15 mouse cellular contexts compared by ENCODE assay signal in the genomic region with DNA sequence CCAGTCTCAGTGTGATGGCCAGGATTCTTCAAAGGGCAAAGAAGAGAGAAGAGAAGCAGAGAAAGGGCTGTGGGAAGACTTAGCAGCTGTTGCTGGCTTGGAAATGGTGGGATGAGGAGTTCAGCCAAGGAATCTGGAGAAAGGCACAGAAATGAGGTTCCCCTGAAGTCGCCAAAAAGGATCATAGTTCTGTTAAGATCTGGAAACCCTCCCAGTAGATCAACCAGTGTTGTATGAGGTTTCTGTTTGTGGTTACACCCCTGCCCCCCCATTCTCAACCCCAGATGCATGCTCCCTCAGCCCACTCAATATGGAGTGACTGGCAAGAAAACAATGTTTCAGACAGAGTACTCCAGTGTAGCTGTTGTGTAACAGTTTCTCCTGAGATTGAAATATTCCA. TPM values are rescaled to one million over a fixed set of nuclear protein-coding genes. Genes with fewer than 3 reads are reported as not detected.
DNase-seq lines count a peak whose midpoint lies in the region; ATAC-seq lines count a peak whose summit lies in the region.
"Had no signal": no experiment of that assay in that cellular context is flagged by ENCODE, and none has a peak within 500 bp of the region (broad histone marks: within the 10 kb centered on the region; RNA-seq: fewer than 3 reads in every experiment).

No protein-coding gene starts in this region.

- H3K4me3 ChIP-seq in limb, embryonic 10.5 days: no peak overlapping the region
- H3K4me3 ChIP-seq: forebrain, embryonic 10.5 days; kidney, embryonic 15.5 days; layer of hippocampus, adult 2 months had no signal

- ATAC-seq in frontal cortex, adult (ENCODE audit: low TSS enrichment): peak; percentile 74

- no peaks in the 10 kb centered on the region for H3K9me3 ChIP-seq in limb, embryonic 10.5 days (replicated peaks)
- H3K9me3 ChIP-seq: forebrain, embryonic 10.5 days; kidney, embryonic 15.5 days had no signal

- no peak for DNase-seq in frontal cortex, postnatal 14 days (ENCODE audit: low spot score in 2 of 2)
- peak; percentile 10 for DNase-seq in thymus, postnatal 0 days (ENCODE audit: low spot score)
- no peak for DNase-seq in thymus, adult 18-20 months
- peak; percentile 2 for DNase-seq in lung, postnatal 14 days
- DNase-seq in left cerebral cortex, adult 9 months (ENCODE audit: low spot score in 2 of 2): no peak
- no peak for DNase-seq in limb, embryonic 10.5 days (ENCODE audit: low spot score)
- DNase-seq in cerebellum, adult 9-11 months: no peak
- DNase-seq: adrenal gland, adult 8-10 months; cerebellum, adult 8-10 months; embryo, embryonic 11 days; gastrocnemius, postnatal 10 days had no signal

- 83% methylated on average over 1 of the region's 1 CpGs for WGBS in limb, embryonic 10.5 days

- no peaks in the 10 kb centered on the region for H3K36me3 ChIP-seq in limb, embryonic 10.5 days
- H3K36me3 ChIP-seq: forebrain, embryonic 10.5 days; kidney, embryonic 15.5 days had no signal

- no peaks in the 10 kb centered on the region for H3K27me3 ChIP-seq in limb, embryonic 10.5 days (ENCODE audit: low read depth, poor library complexity, severe bottlenecking)
- H3K27me3 ChIP-seq: kidney, embryonic 15.5 days had no signal

- H3K4me1 ChIP-seq in limb, embryonic 10.5 days: 0 out of 2 replicates have a peak, but pooled peaks cover 5% of the 10 kb centered on the region
- H3K4me1 ChIP-seq: forebrain, embryonic 10.5 days; kidney, embryonic 15.5 days had no signal

- H3K27ac ChIP-seq in limb, embryonic 10.5 days: no peak overlapping the region
- H3K27ac ChIP-seq: forebrain, embryonic 10.5 days; kidney, embryonic 15.5 days; layer of hippocampus, adult 2 months had no signal

RNA-seq across cellular contexts. Expression of gene Fyn, which starts 25.1 kb away (rescaled TPM):
- polyA plus RNA-seq in thymus, postnatal 0 days (2015; fragmentation: Nextera tagmentation; extraction: Ambion mirVana): 35.1 and 36.3 TPM in 2 replicates
- polyA plus RNA-seq in limb, embryonic 10.5 days (2016; fragmentation: Nextera tagmentation; extraction: Ambion mirVana): 13.1 and 16.0 TPM in 2 replicates

Comparison
In these comparisons a context has a peak if more than half of its experiments do, and no peak if none do; other contexts are left out.
1. DNase-seq: peak in thymus, postnatal 0 days (single experiment) and lung, postnatal 14 days (single experiment); none in frontal cortex, postnatal 14 days (0 of 2), thymus, adult 18-20 months (0 of 2), left cerebral cortex, adult 9 months (0 of 2), limb, embryonic 10.5 days (single experiment) and cerebellum, adult 9-11 months (single experiment).